Mouse (Mus musculus): ENCODE measurements at regions not wholly inside any gene's neighbourhood (a gene's known extent, or its start where the extent isn't known, plus 50 kb on each side); places are given as distances from the start of the nearest gene placed in this dataset.
"Not testable (repeated sequence)": the region's sequence is repeated elsewhere in the genome, so short reads cannot be mapped to it uniquely, and the experiment has no call there.

DNA sequence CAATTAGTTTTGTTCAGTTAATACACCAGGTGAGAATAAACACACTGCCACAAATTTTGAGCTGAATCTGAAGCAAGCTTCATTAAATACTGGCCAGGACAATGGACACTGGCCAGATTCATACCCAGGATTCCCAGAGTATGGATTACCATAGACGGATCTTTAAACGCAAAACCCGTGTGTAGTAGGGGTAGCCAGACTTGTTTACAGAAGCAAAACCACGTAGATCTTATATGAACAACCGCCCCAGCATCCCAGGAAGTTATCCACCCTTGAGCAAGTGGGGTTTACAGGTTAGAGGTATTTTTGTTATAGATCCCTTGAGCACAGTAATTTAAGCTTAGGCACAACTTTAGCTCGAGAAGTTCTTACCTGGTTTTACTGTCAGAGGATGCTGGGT lies 71.1 kb upstream of the Ezr start:
- H3K27me3 ChIP-seq (ENCODE audit: insufficient read depth, low read length): no peaks in the 10 kb centered on the region
- no peak overlapping the region for H3K4me2 ChIP-seq
- WGBS: 72% methylated on average over 6 of the region's 6 CpGs
- no peaks in the 10 kb centered on the region for H3K9me3 ChIP-seq (ENCODE audit: low read depth, low read length)
- H3K9ac ChIP-seq: no peak overlapping the region
- no peaks in the 10 kb centered on the region for H3K36me3 ChIP-seq (ENCODE audit: insufficient read depth)
- H3K27ac ChIP-seq (ENCODE audit: low read depth): no peak overlapping the region
- no peak overlapping the region for H3K4me3 ChIP-seq (ENCODE audit: low read depth, low read length)
- no peaks in the 10 kb centered on the region for H3K4me1 ChIP-seq (ENCODE audit: insufficient read depth)
- no peak for TF ChIP-seq CTCF (IDR thresholded peaks at IDR 0.05; ENCODE audit: low read depth)
- no peak for DNase-seq
- no peak for ATAC-seq (ENCODE audit: insufficient read depth)

DNA sequence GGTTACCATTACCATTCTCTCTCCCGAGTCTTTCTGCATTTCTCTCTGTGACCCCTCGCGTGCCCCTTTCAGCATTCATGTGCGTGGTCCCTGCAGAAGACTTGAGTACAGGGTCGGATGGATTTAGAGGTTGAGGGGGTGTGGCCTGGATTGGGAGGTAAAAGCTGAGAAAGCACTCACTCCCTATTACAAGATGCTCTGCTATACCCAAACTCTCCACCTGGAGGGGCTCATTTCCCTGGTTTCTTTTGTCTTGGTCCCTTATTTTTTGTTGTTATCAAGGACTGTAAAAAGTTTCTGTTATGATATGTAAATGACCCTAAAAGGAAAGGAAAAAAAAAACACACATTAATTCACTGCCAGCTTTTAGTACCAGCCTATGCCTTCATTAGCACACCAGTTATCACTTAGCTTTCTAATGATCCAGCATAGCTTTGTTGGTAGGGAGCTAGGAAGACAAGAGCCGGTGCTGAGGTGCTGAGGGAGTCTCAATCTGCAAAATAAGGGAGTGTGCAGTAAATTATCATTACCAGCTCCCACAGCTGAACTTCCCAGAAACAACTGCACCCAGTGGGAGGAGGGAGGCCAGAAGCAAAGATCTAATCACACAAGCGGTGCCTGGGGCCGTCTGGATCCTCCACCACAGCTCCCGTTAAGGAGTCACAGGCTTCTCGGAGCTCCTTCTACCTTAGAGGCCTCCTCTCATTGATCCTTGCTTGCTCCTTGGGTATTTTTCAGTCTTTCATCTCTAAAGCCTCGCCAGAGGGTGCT lies 69.8 kb upstream of the Ezr start:
- Histone ChIP-seq H3K27ac (ENCODE audit: low read depth) (no peak overlapping the region), H3K9ac (no peak overlapping the region), H3K4me2 (no peak overlapping the region), H3K27me3 (ENCODE audit: insufficient read depth, low read length) (no peaks in the 10 kb centered on the region), H3K4me1 (ENCODE audit: insufficient read depth) (no peaks in the 10 kb centered on the region), H3K9me3 (ENCODE audit: low read depth, low read length) (no peaks in the 10 kb centered on the region), H3K4me3 (ENCODE audit: low read depth, low read length) (no peak overlapping the region), H3K36me3 (ENCODE audit: insufficient read depth) (no peaks in the 10 kb centered on the region)
- no peak for ATAC-seq (ENCODE audit: insufficient read depth)
- DNase-seq: no peak
- TF ChIP-seq CTCF (IDR thresholded peaks at IDR 0.05; ENCODE audit: low read depth): peak; percentile 39
- WGBS: 63% methylated on average over 11 of the region's 11 CpGs

DNA sequence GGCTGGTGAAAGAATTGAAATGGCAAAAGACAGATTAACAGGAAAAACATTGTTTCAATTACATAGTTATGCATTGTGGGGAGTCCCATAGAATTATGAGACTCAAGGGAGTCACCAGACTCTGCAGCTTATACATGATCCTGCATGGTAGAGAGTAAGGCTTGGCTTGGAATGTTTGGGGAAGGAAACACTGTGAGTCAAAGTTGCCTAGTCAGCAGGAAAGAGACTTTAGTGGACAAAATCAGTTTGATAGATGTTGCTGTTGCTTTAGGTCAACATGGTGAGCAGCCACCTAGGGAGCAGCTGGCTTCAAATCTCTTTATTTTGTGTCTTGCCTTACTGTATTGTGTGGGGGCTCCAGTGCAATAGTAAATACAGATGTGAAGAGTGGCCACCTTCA lies 67.9 kb upstream of the Ezr start:
- ATAC-seq (ENCODE audit: insufficient read depth) (no peak), DNase-seq (no peak)
- no peaks in the 10 kb centered on the region for H3K4me1 ChIP-seq (ENCODE audit: insufficient read depth)
- no peaks in the 10 kb centered on the region for H3K27me3 ChIP-seq (ENCODE audit: insufficient read depth, low read length)
- no peaks in the 10 kb centered on the region for H3K9me3 ChIP-seq (ENCODE audit: low read depth, low read length)
- no peak overlapping the region for H3K4me3 ChIP-seq (ENCODE audit: low read depth, low read length)
- no peak overlapping the region for H3K9ac ChIP-seq
- H3K4me2 ChIP-seq: no peak overlapping the region
- TF ChIP-seq CTCF (IDR thresholded peaks at IDR 0.05; ENCODE audit: low read depth): no peak
- H3K36me3 ChIP-seq (ENCODE audit: insufficient read depth): no peaks in the 10 kb centered on the region
- H3K27ac ChIP-seq (ENCODE audit: low read depth): no peak overlapping the region

DNA sequence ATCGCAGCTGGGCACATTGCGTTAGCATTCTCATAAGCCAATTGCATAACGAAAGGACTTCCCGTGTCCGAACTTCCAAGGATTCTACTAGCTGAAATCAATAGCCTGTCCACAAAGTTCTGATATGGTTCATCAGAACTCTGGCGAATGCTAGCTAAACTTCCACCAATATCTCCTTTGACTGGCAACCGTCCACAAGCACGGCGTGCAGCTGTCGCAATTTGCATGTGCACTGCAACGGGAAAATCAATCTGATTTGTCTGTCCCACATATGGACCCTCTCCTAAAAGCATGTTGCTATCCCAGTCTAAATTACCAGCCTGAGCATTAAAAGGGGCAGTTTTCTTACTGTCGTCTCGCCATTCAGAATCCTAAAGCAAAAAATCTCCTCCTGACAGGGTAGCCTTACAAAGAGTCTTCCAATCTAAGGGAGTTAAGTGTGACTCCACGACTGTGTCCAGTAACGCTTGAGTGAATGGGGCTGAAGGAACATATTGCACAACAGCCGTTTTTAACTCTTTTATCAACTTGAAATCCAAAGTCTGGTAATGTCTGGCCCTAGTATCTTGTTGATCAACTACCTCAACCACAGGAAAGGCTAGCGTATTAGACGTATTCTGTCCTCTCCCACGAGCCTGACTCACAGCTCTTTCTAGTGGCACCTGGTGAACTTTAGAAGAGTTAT lies 59.3 kb upstream of the Ezr start:
- ATAC-seq (ENCODE audit: insufficient read depth); H3K27ac ChIP-seq (ENCODE audit: low read depth); H3K4me1 ChIP-seq (ENCODE audit: insufficient read depth); H3K9ac ChIP-seq; H3K4me2 ChIP-seq; DNase-seq; H3K36me3 ChIP-seq (ENCODE audit: insufficient read depth); H3K27me3 ChIP-seq (ENCODE audit: insufficient read depth, low read length); H3K4me3 ChIP-seq (ENCODE audit: low read depth, low read length); H3K9me3 ChIP-seq (ENCODE audit: low read depth, low read length): not testable (repeated sequence)
- 87% methylated on average over 19 of the region's 19 CpGs for WGBS

DNA sequence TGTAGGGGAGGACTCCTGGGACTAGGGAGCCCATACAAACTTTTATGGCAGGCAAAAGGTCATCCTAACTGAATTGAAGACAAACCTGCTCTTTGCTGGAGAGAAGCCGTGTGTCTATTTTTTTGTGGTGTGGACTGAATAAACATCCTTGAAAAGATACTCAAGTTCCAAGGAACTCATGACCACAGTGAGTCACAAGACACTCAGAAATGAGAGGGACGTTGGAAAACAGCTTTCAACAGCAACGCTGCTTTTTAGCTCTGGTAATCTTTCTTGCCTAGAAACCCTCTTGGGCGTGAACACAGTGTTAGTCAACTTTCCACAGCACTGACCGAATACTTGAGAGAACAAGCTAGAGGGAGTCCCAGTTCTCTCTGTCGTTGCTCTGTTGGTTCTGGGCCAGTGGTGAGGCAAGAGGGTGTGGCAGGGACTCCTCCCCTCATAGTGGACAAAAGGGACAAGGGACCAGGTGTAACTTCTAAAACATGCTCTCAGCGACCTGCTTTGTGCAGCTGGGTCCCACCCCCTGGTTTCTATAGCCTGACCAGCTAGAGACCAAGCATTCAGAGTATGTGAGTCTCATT lies 52.8 kb upstream of the Ezr start:
- H3K27me3 ChIP-seq (ENCODE audit: insufficient read depth, low read length): no peaks in the 10 kb centered on the region
- DNase-seq: peak; percentile 39
- H3K36me3 ChIP-seq (ENCODE audit: insufficient read depth): no peaks in the 10 kb centered on the region
- 0 out of 2 replicates have a peak overlapping the region, but pooled peaks have one; percentile 4 for H3K27ac ChIP-seq (ENCODE audit: low read depth)
- no peak overlapping the region for H3K9ac ChIP-seq
- TF ChIP-seq CTCF (IDR thresholded peaks at IDR 0.05; ENCODE audit: low read depth): no peak
- WGBS: 47% methylated on average over 7 of the region's 7 CpGs
- no peak overlapping the region for H3K4me3 ChIP-seq (ENCODE audit: low read depth, low read length)
- no peaks in the 10 kb centered on the region for H3K9me3 ChIP-seq (ENCODE audit: low read depth, low read length)
- ATAC-seq (ENCODE audit: insufficient read depth): no peak
- H3K4me2 ChIP-seq: no peak overlapping the region
- no peaks in the 10 kb centered on the region for H3K4me1 ChIP-seq (ENCODE audit: insufficient read depth)
